20 mouse cellular contexts compared by ENCODE assay signal in the genomic region with DNA sequence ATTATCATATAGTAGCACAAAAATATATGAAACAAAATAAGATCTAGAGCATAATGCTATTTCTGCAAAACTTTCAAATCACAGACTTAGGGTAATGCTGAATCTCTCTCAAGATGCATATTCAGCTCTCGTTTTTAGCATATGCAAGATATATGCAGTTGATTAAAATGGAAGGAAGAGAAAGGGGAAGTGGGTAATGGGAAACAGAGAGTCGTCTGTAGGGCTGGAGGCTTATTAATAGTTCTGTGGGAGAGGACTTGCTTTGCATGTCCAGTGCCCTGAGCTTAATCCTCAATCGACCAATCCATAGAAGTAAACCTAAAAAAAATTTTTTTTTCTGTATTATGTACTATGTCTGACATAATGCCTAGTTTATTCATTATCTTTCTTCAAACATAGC.
DNase-seq lines count a peak whose midpoint lies in the region; ATAC-seq lines count a peak whose summit lies in the region.
"Had no signal": no experiment of that assay in that cellular context is flagged by ENCODE, and none has a peak within 500 bp of the region (broad histone marks: within the 10 kb centered on the region; RNA-seq: fewer than 3 reads in every experiment).

No protein-coding gene starts in this region.

- DNase-seq in frontal cortex, postnatal 10 days (ENCODE audit: low spot score in 2 of 2): no peak
- DNase-seq in MEL-GATA-1-ER (ENCODE audit: extremely low read depth, low read depth): peak; percentile 39
- DNase-seq in right cerebral cortex, postnatal 4 days: no peak
- no peak for DNase-seq in testis, postnatal 14 days (ENCODE audit: low spot score)
- DNase-seq in kidney, postnatal 10 days: no peak
- DNase-seq: adrenal gland, adult 8-10 months; adrenal gland, postnatal 25 days; B cell, adult 2 months; cerebellum, adult 11-12 months; cerebellum, adult 8-10 months; cerebellum, postnatal 36 days; forebrain, postnatal 0 days; gastrocnemius, postnatal 10 days; gastrocnemius, postnatal 36 days; heart, adult 11 months had no signal

- ATAC-seq in frontal cortex, adult (ENCODE audit: low TSS enrichment): peak; percentile 25; the same call in 1 of the 2 replicates
- ATAC-seq in megakaryocyte, adult 5-6 weeks (ENCODE audit: poor library complexity, severe bottlenecking): peak; percentile 56
- ATAC-seq: activated CD4-positive, CD25-positive, alpha-beta regulatory T cell, adult 4 months; forebrain, embryonic 14.5 days; forebrain, postnatal 0 days; hindbrain, embryonic 16.5 days had no signal
